In the genomic region with DNA sequence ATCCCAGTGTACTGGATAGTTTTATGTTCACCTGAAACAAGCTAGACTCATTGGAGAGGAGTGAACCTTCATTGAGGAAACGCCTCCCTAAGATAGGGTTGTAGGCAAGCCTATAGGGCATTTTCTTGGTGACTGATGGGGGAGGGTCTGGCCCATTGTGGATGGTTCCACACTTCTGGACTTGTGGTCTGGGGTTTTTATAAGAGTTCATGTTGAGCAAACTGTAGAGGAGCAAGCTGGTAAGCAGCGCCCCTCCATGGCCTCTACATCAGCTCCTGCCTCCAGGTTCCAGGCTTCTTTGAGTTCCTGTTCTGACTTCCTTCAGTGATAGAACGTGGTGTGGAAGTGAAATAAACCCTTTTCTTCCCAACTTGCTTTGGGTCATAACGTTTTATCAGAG, we compare ENCODE assay signal across 28 mouse cellular contexts. TPM values are rescaled to one million over a fixed set of nuclear protein-coding genes. Genes with fewer than 3 reads are reported as not detected.
A peak's percentile ranks its signal among the peaks of the same experiment; 100 is the strongest.
DNase-seq lines count a peak whose midpoint lies in the region; ATAC-seq and TF ChIP-seq lines count a peak whose summit lies in the region.
"Had no signal": no experiment of that assay in that cellular context is flagged by ENCODE, and none has a peak within 500 bp of the region (broad histone marks: within the 10 kb centered on the region; RNA-seq: fewer than 3 reads in every experiment).

No protein-coding gene starts in this region.

- in situ Hi-C loops in CH12.LX (cut with MboI; ENCODE audit: low pct_ligation_motif_present, low pct_unique_long_range_greater_than_20kb, low sequenced_read_pairs) = loop anchor here (10.0 kb wide), 1 partner anchor 58 kb away; no protein-coding TSS in a partner anchor

- no peak for ATAC-seq in intestine, postnatal 0 days
- ATAC-seq in intestine, embryonic 15.5 days = no peak
- ATAC-seq in midbrain, postnatal 0 days (ENCODE audit: low FRiP score) = no peak
- ATAC-seq: forebrain, embryonic 15.5 days; hindbrain, postnatal 0 days; inflammation-experienced regulatory T-cells, adult 6 months had no signal

- intact Hi-C loops in gastrocnemius, postnatal 36 days (cut with DNase I) = no loop called here

- 0 out of 2 replicates have a peak, but pooled peaks have one; percentile 11 for TF ChIP-seq CTCF in intestine, postnatal 0 days (IDR thresholded peaks at IDR 0.05; ENCODE audit: low read depth)
- peak in 1 of 2 experiments; percentile 34; a peak in 2 of 4 replicates for TF ChIP-seq CTCF in CH12.LX (conservative IDR thresholded peaks at IDR 0.05 in 1 of 2, IDR thresholded peaks at IDR 0.05 in 1 of 2; ENCODE audit: low read depth in 2 of 2, low read length in 2 of 2)
- TF ChIP-seq CTCF in bone marrow macrophage, adult 2 months (IDR thresholded peaks at IDR 0.05; ENCODE audit: low read depth, low read length) = 0 out of 2 replicates have a peak, but pooled peaks have one; percentile 37
- TF ChIP-seq CTCF in midbrain, postnatal 0 days (IDR thresholded peaks at IDR 0.05) = no peak

- no peaks in the 10 kb centered on the region for H3K27me3 ChIP-seq in intestine, postnatal 0 days (replicated peaks; ENCODE audit: control insufficient read depth, insufficient read depth, low read length)
- no peaks in the 10 kb centered on the region for H3K27me3 ChIP-seq in intestine, embryonic 15.5 days (replicated peaks)
- no peaks in the 10 kb centered on the region for H3K27me3 ChIP-seq in CH12.LX (replicated peaks)
- H3K27me3 ChIP-seq in midbrain, postnatal 0 days (ENCODE audit: insufficient read depth, low read length) = no peaks in the 10 kb centered on the region
- H3K27me3 ChIP-seq: forebrain, embryonic 15.5 days had no signal

- no peak overlapping the region for H3K9ac ChIP-seq in intestine, postnatal 0 days (ENCODE audit: low read depth, low read length)
- no peak overlapping the region for H3K9ac ChIP-seq in intestine, embryonic 15.5 days
- H3K9ac ChIP-seq in CH12.LX (ENCODE audit: insufficient read depth, low read depth) = no peak overlapping the region
- no peak overlapping the region for H3K9ac ChIP-seq in midbrain, postnatal 0 days (replicated peaks; ENCODE audit: low read length, poor library complexity, severe bottlenecking)
- H3K9ac ChIP-seq: embryonic facial prominence, embryonic 13.5 days; forebrain, embryonic 12.5 days; forebrain, embryonic 15.5 days; heart, embryonic 13.5 days; hindbrain, embryonic 14.5 days had no signal

- H3K4me1 ChIP-seq in intestine, postnatal 0 days (replicated peaks; ENCODE audit: control insufficient read depth, insufficient read depth, low read length) = peaks cover 6% of the 10 kb centered on the region; the same call in 1 of the 2 replicates
- H3K4me1 ChIP-seq in intestine, embryonic 15.5 days (replicated peaks) = 0 out of 2 replicates have a peak, but pooled peaks cover 7% of the 10 kb centered on the region
- H3K4me1 ChIP-seq in CH12.LX (ENCODE audit: control insufficient read depth in 1 of 2, insufficient read depth in 2 of 2) = peaks cover 0 to 11% of the 10 kb centered on the region in 2 experiments; a peak in 2 of 4 replicates
- peaks cover 31% of the 10 kb centered on the region for H3K4me1 ChIP-seq in bone marrow macrophage, adult 2 months (ENCODE audit: control insufficient read depth, insufficient read depth, low read length)
- H3K4me1 ChIP-seq in midbrain, postnatal 0 days (ENCODE audit: insufficient read depth, low read length) = 0 out of 2 replicates have a peak, but pooled peaks cover 4% of the 10 kb centered on the region

- H3K9me3 ChIP-seq in intestine, postnatal 0 days (ENCODE audit: control insufficient read depth) = no peaks in the 10 kb centered on the region
- H3K9me3 ChIP-seq in intestine, embryonic 15.5 days = no peaks in the 10 kb centered on the region
- H3K9me3 ChIP-seq in CH12.LX (replicated peaks; ENCODE audit: low read length) = no peaks in the 10 kb centered on the region
- no peaks in the 10 kb centered on the region for H3K9me3 ChIP-seq in midbrain, postnatal 0 days (ENCODE audit: low read length)
- H3K9me3 ChIP-seq: embryonic facial prominence, embryonic 10.5 days; embryonic facial prominence, embryonic 13.5 days; forebrain, embryonic 12.5 days; forebrain, embryonic 15.5 days; heart, embryonic 13.5 days had no signal

- no peak overlapping the region for H3K4me2 ChIP-seq in intestine, postnatal 0 days (replicated peaks; ENCODE audit: low read depth)
- no peak overlapping the region for H3K4me2 ChIP-seq in intestine, embryonic 15.5 days (replicated peaks)
- H3K4me2 ChIP-seq in CH12.LX (ENCODE audit: insufficient read depth, low read depth, poor library complexity, severe bottlenecking) = no peak overlapping the region
- no peak overlapping the region for H3K4me2 ChIP-seq in midbrain, postnatal 0 days (ENCODE audit: low read depth, low read length, poor library complexity, severe bottlenecking)
- H3K4me2 ChIP-seq: embryonic facial prominence, embryonic 13.5 days; forebrain, embryonic 12.5 days; forebrain, embryonic 15.5 days; heart, embryonic 13.5 days; hindbrain, embryonic 14.5 days had no signal

- no peak for DNase-seq in CH12.LX (ENCODE audit: extremely low read depth)
- no peak for DNase-seq in midbrain, postnatal 0 days (ENCODE audit: low spot score)
- DNase-seq in gastrocnemius, postnatal 36 days = no peak
- DNase-seq: adrenal gland, adult 2 months; adrenal gland, postnatal 14 days; B cell, adult 2 months; cerebellum, adult 11-12 months; cerebellum, adult 8-10 months; cerebellum, postnatal 10 days; cerebellum, postnatal 36 days; embryo, embryonic 11 days; gastrocnemius, postnatal 25 days; heart, adult 18-20 months; heart, postnatal 14 days; heart, postnatal 4 days; kidney, adult 11 months had no signal

- 72% methylated on average over 4 of the region's 4 CpGs for WGBS in intestine, postnatal 0 days
- 76% methylated on average over 4 of the region's 4 CpGs for WGBS in intestine, embryonic 15.5 days
- WGBS in midbrain, postnatal 0 days = 83% methylated on average over 4 of the region's 4 CpGs

- dilution Hi-C loops in CH12.LX (cut with MboI; ENCODE audit: extremely low pct_ligation_motif_present, extremely low pct_unique_long_range_greater_than_20kb, low sequenced_read_pairs) = no loop called here

- no peak overlapping the region for H3K27ac ChIP-seq in intestine, postnatal 0 days (ENCODE audit: low read depth, low read length)
- H3K27ac ChIP-seq in intestine, embryonic 15.5 days = no peak overlapping the region
- no peak overlapping the region for H3K27ac ChIP-seq in CH12.LX (ENCODE audit: insufficient read depth, low read depth)
- 0 out of 2 replicates have a peak overlapping the region, but pooled peaks have one; percentile 29 for H3K27ac ChIP-seq in bone marrow macrophage, adult 2 months (ENCODE audit: insufficient read depth, low read depth, low read length)
- H3K27ac ChIP-seq in midbrain, postnatal 0 days (ENCODE audit: low read depth, low read length) = no peak overlapping the region
- H3K27ac ChIP-seq: embryonic facial prominence, embryonic 10.5 days; embryonic facial prominence, embryonic 13.5 days; forebrain, embryonic 12.5 days; forebrain, embryonic 15.5 days; heart, embryonic 13.5 days; hindbrain, embryonic 14.5 days; hindbrain, postnatal 0 days had no signal

- no peaks in the 10 kb centered on the region for H3K36me3 ChIP-seq in intestine, postnatal 0 days (ENCODE audit: control insufficient read depth, insufficient read depth)
- no peaks in the 10 kb centered on the region for H3K36me3 ChIP-seq in intestine, embryonic 15.5 days
- H3K36me3 ChIP-seq in CH12.LX (replicated peaks in 1 of 2; ENCODE audit: control insufficient read depth in 1 of 2, insufficient read depth in 1 of 2, low read length in 1 of 2) = no peaks in the 10 kb centered on the region
- H3K36me3 ChIP-seq in midbrain, postnatal 0 days (ENCODE audit: insufficient read depth, low read length) = no peaks in the 10 kb centered on the region
- H3K36me3 ChIP-seq: embryonic facial prominence, embryonic 10.5 days; embryonic facial prominence, embryonic 13.5 days; forebrain, embryonic 12.5 days; forebrain, embryonic 15.5 days; heart, embryonic 13.5 days had no signal

- TF ChIP-seq POLR2A in CH12.LX (IDR thresholded peaks at IDR 0.05; ENCODE audit: low read depth, low read length) = no peak
- TF ChIP-seq POLR2A in bone marrow macrophage, adult 2 months (IDR thresholded peaks at IDR 0.05; ENCODE audit: borderline replicate concordance, low read depth, low read length) = no peak

- H3K4me3 ChIP-seq in intestine, postnatal 0 days (ENCODE audit: low read depth, low read length) = no peak overlapping the region
- no peak overlapping the region for H3K4me3 ChIP-seq in intestine, embryonic 15.5 days (replicated peaks)
- no peak overlapping the region for H3K4me3 ChIP-seq in CH12.LX (replicated peaks in 1 of 3; ENCODE audit: low read depth in 2 of 3, low read length in 2 of 3, poor library complexity in 1 of 3)
- H3K4me3 ChIP-seq in bone marrow macrophage, adult 2 months (ENCODE audit: insufficient read depth, low read length) = no peak overlapping the region
- H3K4me3 ChIP-seq in midbrain, postnatal 0 days (ENCODE audit: low read depth, low read length) = no peak overlapping the region
- H3K4me3 ChIP-seq: embryonic facial prominence, embryonic 10.5 days; embryonic facial prominence, embryonic 13.5 days; erythroblast, embryonic 14.5 days; forebrain, embryonic 12.5 days; forebrain, embryonic 15.5 days; heart, embryonic 13.5 days had no signal

- no peaks in the 10 kb centered on the region for H3K79me2 ChIP-seq in CH12.LX (replicated peaks; ENCODE audit: control insufficient read depth, extremely low read depth, insufficient read depth, poor library complexity, severe bottlenecking)

- no peak for TF ChIP-seq EP300 in CH12.LX (IDR thresholded peaks at IDR 0.05; ENCODE audit: low read length)

- TF ChIP-seq RAD21 in CH12.LX (IDR thresholded peaks at IDR 0.05; ENCODE audit: low read depth, low read length) = peak; percentile 37

TF ChIP-seq in CH12.LX, 34 proteins besides CTCF, POLR2A, EP300 and RAD21:
- TF ChIP-seq SIN3A (IDR thresholded peaks at IDR 0.05; ENCODE audit: low read length) = no peak
- TF ChIP-seq SMC3 (IDR thresholded peaks at IDR 0.05; ENCODE audit: low read depth, low read length) = peak; percentile 42

RNA-seq across cellular contexts. Expression of gene Ubash3b, which starts 0.9 kb away (rescaled TPM):
- 6.3 and 7.2 TPM in 2 replicates for polyA plus RNA-seq in intestine, postnatal 0 days (2015; fragmentation: Nextera tagmentation; extraction: Ambion mirVana)
- 3.8 and 4.6 TPM in 2 replicates for polyA plus RNA-seq in intestine, embryonic 15.5 days (2015; fragmentation: Nextera tagmentation; extraction: Ambion mirVana)
- total RNA-seq in CH12.LX (2012; rRNA removed) = 4.2 and 5.0 TPM in 2 replicates
- total RNA-seq in CH12.LX (2014; rRNA removed) = 2.8 and 3.3 TPM in 2 replicates
- polyA plus RNA-seq in CH12.LX (2012; ENCODE audit: insufficient read length, low read depth) = 4.5 and 4.6 TPM in 2 replicates
- polyA plus RNA-seq in bone marrow macrophage, adult 2 months (2012; ENCODE audit: insufficient read depth, insufficient read length, missing spikeins) = 17.9 and 19.7 TPM in 2 replicates
- 30.2 and 32.3 TPM in 2 replicates for total RNA-seq in midbrain, postnatal 0 days (2014; rRNA removed)
- 23.1 and 23.6 TPM in 2 replicates for polyA plus RNA-seq in midbrain, postnatal 0 days (2015; fragmentation: Nextera tagmentation; extraction: Ambion mirVana)
- total RNA-seq in gastrocnemius, postnatal 36 days (2021) = under 1 TPM; 0.31 to 0.81 TPM
